Mouse (Mus musculus) heart, embryonic 13.5 days (tissue): ENCODE data around the gene Adamts10. TPM values are rescaled to one million over a fixed set of nuclear protein-coding genes. Genes with fewer than 3 reads are reported as not detected.

ENCODE experiments used
- ATAC-seq: fragments of 200-750 bp; cut with Nextera tagmentation; 2 replicates; pipeline ENCODE4 v1.8.0; 2017; ENCODE audit warnings: moderate TSS enrichment; ENCODE audit not compliant: insufficient number of reproducible peaks, low FRiP score, low TSS enrichment; ENCODE audit errors: extremely low read depth
- H3K27ac ChIP-seq: fragments of 300-500 bp; sonication (generic); replicated peaks from 2 replicates; pipeline ENCODE4 v1.5.1; 2015; ENCODE audit warnings: moderate library complexity, mild to moderate bottlenecking, inconsistent platforms
- H3K27me3 ChIP-seq: fragments of 300-500 bp; sonication (generic); replicated peaks from 2 replicates; pipeline ENCODE4 v1.6.1; 2015; ENCODE audit warnings: mild to moderate bottlenecking, inconsistent platforms
- H3K36me3 ChIP-seq: fragments of 300-500 bp; sonication (generic); 2 replicates; pipeline ENCODE4 v1.6.1; 2015; ENCODE audit warnings: mild to moderate bottlenecking, inconsistent platforms
- H3K4me1 ChIP-seq: fragments of 300-500 bp; sonication (generic); 2 replicates; pipeline ENCODE4 v1.6.1; 2015; ENCODE audit warnings: inconsistent platforms
- H3K4me2 ChIP-seq: fragments of 300-500 bp; sonication (generic); 2 replicates; pipeline ENCODE4 v1.6.1; 2015; ENCODE audit warnings: inconsistent platforms, mild to moderate bottlenecking, moderate library complexity
- H3K4me3 ChIP-seq: fragments of 300-500 bp; sonication (generic); 2 replicates; pipeline ENCODE4 v1.5.1; 2015; ENCODE audit warnings: moderate library complexity, mild to moderate bottlenecking, inconsistent platforms
- H3K9ac ChIP-seq: fragments of 300-500 bp; sonication (generic); 2 replicates; pipeline ENCODE4 v1.6.1; 2015; ENCODE audit warnings: inconsistent platforms, mild to moderate bottlenecking, moderate library complexity
- H3K9me3 ChIP-seq: fragments of 300-500 bp; sonication (generic); 2 replicates; pipeline ENCODE4 v1.6.1; 2016; ENCODE audit warnings: inconsistent platforms
- WGBS: fragments of 180-500 bp; shearing (Covaris S2); methylation state at CpG from one replicate; pipeline ENCODE4 v1.1.7; 2015; ENCODE audit warnings: mixed read lengths; 5-methylcytosine and 5-hydroxymethylcytosine counted together
- polyA plus RNA-seq: library from polyadenylated mRNA; unstranded; fragments of >200 nt; fragmentation: Nextera tagmentation; extraction: Ambion mirVana; gene quantifications from 2 replicates; pipeline ENCODE4 v1.2.1, GENCODE M21; 2015

The Adamts10 gene
- polyA plus RNA-seq, 1 experiment from 2014 or later, result 39.3 TPM

DNA sequence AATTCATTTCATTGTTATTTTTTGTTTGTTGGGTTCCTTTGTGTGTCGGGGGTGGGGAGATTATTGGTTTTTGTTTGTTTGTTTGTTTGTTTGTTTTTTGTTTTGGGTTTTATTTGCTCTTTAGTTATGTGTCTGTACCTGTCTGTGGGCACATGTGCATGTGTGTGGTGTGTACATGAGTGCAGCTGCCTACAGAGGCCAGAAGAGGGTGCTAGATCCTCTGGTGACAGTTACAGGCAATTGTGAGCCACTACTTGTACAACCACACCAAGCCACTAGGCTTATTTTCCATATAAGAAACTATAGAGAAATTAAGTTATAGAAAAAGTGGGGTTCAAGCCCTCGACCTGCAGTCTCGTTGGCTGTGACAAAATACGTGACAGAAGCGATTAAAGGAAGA lies 10.1 kb upstream of the Adamts10 start:
- no peak overlapping the region for H3K9ac ChIP-seq
- no peak overlapping the region for H3K4me2 ChIP-seq
- H3K4me3 ChIP-seq, result no peak overlapping the region
- no peaks in the 10 kb centered on the region for H3K9me3 ChIP-seq
- peaks cover 12% of the 10 kb centered on the region for H3K4me1 ChIP-seq
- WGBS, result 64% methylated on average over 5 of the region's 5 CpGs
- H3K27me3 ChIP-seq, result no peaks in the 10 kb centered on the region
- ATAC-seq, result no peak
- H3K36me3 ChIP-seq, result no peaks in the 10 kb centered on the region
- H3K27ac ChIP-seq, result no peak overlapping the region

DNA sequence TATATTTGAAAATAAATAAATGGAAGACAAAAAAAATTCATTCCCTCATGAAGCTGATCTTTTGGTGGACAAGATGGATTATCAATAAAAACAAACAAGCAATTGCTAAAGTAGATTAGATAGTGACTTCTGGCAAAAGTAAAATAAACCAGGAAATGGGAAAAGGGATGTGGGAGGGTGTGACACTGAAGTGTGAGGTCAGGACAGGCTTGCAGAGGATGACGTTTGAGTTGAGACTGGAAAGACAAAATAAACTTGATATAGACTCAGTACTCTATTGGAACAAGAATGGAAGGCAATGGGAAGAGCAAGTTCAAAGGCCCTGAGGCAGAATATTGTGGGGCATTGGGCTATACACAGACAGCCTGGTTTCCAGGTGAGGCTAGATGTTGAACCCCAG lies 3.6 kb upstream of the Adamts10 start:
- Histone ChIP-seq H3K36me3 (no peaks in the 10 kb centered on the region), H3K4me3 (no peak overlapping the region), H3K27me3 (no peaks in the 10 kb centered on the region), H3K4me1 (peaks cover 27% of the 10 kb centered on the region), H3K4me2 (no peak overlapping the region), H3K27ac (no peak overlapping the region; the same call in 1 of the 2 replicates), H3K9ac (no peak overlapping the region), H3K9me3 (no peaks in the 10 kb centered on the region)
- 15% methylated on average over 1 of the region's 1 CpGs for WGBS
- ATAC-seq, result no peak

DNA sequence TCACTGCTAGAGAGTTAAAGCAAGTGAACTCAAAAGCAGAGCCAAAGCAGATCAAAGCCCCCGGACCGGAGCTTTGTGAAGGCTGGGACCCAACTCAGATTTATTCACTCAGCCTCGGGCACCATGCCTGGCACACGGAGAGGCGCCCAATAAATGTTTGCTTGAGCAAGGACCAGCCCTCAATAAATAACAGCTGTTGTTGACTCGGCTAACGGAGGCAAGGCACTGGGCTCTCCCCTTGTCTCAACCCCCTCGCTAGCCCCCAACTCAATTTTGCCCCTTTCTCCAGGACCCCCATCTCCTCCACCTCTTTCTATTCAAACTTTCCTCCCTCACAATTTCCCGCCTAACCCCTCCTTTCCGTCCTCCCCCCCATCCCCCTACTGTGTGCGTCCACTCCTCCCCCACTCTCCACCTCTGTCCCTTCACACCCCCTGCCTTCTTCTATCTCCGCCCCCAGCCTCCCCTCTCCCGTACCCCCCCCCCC lies 530 bp upstream of the Adamts10 start:
- H3K27ac ChIP-seq, result peak overlapping the region; percentile 77
- H3K4me3 ChIP-seq, result peak overlapping the region; percentile 76
- H3K4me2 ChIP-seq, result peak overlapping the region; percentile 83
- H3K27me3 ChIP-seq, result no peaks in the 10 kb centered on the region
- no peaks in the 10 kb centered on the region for H3K9me3 ChIP-seq
- peaks cover 40% of the 10 kb centered on the region for H3K4me1 ChIP-seq
- no peak for ATAC-seq
- H3K36me3 ChIP-seq, result peaks cover 8% of the 10 kb centered on the region
- peak overlapping the region; percentile 90 for H3K9ac ChIP-seq
- WGBS, result 11% methylated on average over 13 of the region's 13 CpGs

GRCm38 (mm10) chr17:33524806-33525373 lies 886 bp downstream of the Adamts10 start:
- Histone ChIP-seq H3K9me3 (no peaks in the 10 kb centered on the region), H3K4me1 (peaks cover 37% of the 10 kb centered on the region), H3K36me3 (peaks cover 23% of the 10 kb centered on the region), H3K4me2 (peak overlapping the region; percentile 83), H3K27ac (peak overlapping the region; percentile 77), H3K9ac (peak overlapping the region; percentile 90), H3K27me3 (no peaks in the 10 kb centered on the region), H3K4me3 (peak overlapping the region; percentile 76)
- WGBS, result 35% methylated on average over 2 of the region's 2 CpGs
- ATAC-seq, result no peak

DNA sequence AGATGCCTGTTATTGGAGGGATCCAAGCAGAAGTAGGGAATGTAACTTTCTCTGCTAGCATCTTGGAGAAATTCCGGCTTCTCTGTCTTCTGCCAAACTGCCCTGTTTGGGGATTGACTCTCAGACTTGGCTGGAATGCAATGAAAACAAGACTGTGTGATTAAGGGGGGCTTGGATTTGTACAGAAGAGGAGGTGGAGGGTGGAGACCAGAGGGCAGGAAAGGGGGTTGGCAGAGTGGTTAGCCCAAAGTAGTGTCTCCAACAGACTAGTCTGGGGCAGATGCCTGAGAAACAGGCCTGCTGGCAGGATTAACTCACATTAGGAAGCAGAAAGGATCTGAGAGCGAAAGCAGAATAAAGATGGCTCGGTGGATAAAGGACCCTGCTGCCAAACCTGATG lies 2.5 kb downstream of the Adamts10 start:
- H3K4me2 ChIP-seq, result peak overlapping the region; percentile 83
- ATAC-seq, result no peak
- H3K4me1 ChIP-seq, result peaks cover 32% of the 10 kb centered on the region
- no peaks in the 10 kb centered on the region for H3K27me3 ChIP-seq
- WGBS, result 57% methylated on average over 3 of the region's 3 CpGs
- no peaks in the 10 kb centered on the region for H3K9me3 ChIP-seq
- 0 out of 2 replicates have a peak overlapping the region, but pooled peaks have one; percentile 0 for H3K9ac ChIP-seq
- H3K27ac ChIP-seq, result peak overlapping the region; percentile 77
- peaks cover 39% of the 10 kb centered on the region for H3K36me3 ChIP-seq
- peak overlapping the region; percentile 76; the same call in 1 of the 2 replicates for H3K4me3 ChIP-seq

DNA sequence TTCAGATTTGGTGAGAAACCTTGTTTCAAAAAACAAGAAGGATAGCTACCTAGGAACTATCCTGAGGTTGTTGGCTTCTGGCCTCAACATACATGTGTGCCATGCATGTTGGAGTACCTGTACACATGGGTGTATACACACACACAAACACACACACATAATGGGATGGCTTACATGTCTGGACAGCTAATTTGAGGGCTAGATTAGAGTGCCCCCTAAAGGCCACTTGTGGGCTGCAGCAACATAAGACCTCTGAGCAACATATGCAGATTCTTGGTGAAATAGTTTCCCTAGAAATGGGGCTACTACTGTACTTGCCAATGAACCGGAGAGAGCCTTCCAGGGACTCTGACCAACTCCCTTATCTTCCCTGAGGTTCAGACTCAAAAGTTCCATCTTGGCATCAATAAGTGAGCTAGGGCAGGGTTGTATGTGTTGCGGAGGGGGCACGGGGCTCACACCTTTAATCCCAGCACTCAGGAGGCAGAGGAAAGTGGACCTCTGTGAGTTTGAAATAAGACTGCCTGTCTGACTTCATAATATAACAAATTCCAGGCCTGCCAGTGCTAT lies 15.2 kb downstream of the Adamts10 start:
- Histone ChIP-seq H3K36me3 (peaks cover 78% of the 10 kb centered on the region), H3K4me1 (no peaks in the 10 kb centered on the region)

DNA sequence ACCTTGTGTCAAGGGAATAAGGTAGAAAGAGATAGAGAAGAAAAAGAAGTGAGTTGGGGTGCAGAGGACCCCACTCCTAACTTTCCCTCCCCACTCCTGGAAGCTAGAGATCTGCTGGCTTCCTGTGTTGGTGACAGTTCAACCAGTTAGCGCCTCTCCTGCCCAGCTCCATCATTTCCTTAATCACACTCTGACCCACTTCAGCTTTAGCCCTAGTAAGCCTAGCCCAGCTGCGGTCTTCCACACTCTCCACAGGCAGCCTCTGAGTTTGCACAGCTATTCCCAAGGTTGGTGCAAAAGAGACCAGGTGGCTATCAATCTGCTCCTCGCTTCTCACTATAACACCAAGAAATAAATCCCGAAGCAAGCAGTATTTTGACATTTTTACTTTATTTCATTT lies 15.9 kb downstream of the Adamts10 start:
- no peak overlapping the region for H3K27ac ChIP-seq
- no peak for ATAC-seq
- H3K9me3 ChIP-seq, result no peaks in the 10 kb centered on the region
- 84% methylated on average over 4 of the region's 4 CpGs for WGBS
- H3K9ac ChIP-seq, result no peak overlapping the region
- no peak overlapping the region for H3K4me3 ChIP-seq
- no peaks in the 10 kb centered on the region for H3K4me1 ChIP-seq
- H3K36me3 ChIP-seq, result peaks cover 78% of the 10 kb centered on the region
- no peaks in the 10 kb centered on the region for H3K27me3 ChIP-seq
- no peak overlapping the region for H3K4me2 ChIP-seq

More for the DNA sequence above, 15.2 kb downstream of the Adamts10 start:
- Histone ChIP-seq H3K27me3 (no peaks in the 10 kb centered on the region), H3K4me2 (no peak overlapping the region), H3K9ac (no peak overlapping the region), H3K4me3 (no peak overlapping the region), H3K9me3 (no peaks in the 10 kb centered on the region), H3K27ac (no peak overlapping the region)
- ATAC-seq, result no peak
- 80% methylated on average over 3 of the region's 3 CpGs for WGBS

GRCm38 (mm10) chr17:33549212-33549611 lies 25.2 kb downstream of the Adamts10 start:
- H3K4me2 ChIP-seq, result no peak overlapping the region

DNA sequence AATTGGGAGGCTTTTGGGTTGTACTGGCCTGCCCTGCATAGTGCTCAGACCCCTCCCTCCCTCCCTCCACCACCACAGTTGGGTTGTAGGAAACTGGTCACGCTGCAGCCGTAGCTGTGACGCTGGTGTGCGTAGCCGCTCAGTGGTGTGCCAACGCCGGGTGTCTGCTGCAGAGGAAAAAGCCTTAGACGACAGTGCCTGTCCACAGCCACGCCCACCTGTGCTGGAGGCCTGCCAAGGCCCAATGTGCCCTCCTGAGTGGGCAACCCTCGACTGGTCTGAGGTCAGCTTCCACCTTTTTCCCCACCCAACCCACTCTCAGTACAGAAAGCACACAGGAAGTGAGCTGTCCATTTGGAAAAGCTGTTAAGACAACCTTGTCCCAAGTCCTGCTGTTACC lies 26.4 kb downstream of the Adamts10 start:
- 75% methylated on average over 10 of the region's 10 CpGs for WGBS
- H3K4me1 ChIP-seq, result no peaks in the 10 kb centered on the region
- no peak overlapping the region for H3K9ac ChIP-seq
- H3K36me3 ChIP-seq, result peaks cover 86% of the 10 kb centered on the region
- no peak overlapping the region for H3K4me3 ChIP-seq
- H3K27ac ChIP-seq, result no peak overlapping the region
- ATAC-seq, result no peak
- H3K4me2 ChIP-seq, result no peak overlapping the region
- H3K27me3 ChIP-seq, result no peaks in the 10 kb centered on the region
- H3K9me3 ChIP-seq, result no peaks in the 10 kb centered on the region

More at GRCm38 (mm10) chr17:33549212-33549611, 25.2 kb downstream of the Adamts10 start:
- Histone ChIP-seq H3K36me3 (peaks cover 98% of the 10 kb centered on the region), H3K9ac (no peak overlapping the region), H3K4me1 (no peaks in the 10 kb centered on the region), H3K4me3 (no peak overlapping the region), H3K27me3 (no peaks in the 10 kb centered on the region), H3K9me3 (no peaks in the 10 kb centered on the region), H3K27ac (no peak overlapping the region)
- ATAC-seq, result no peak
- WGBS, result 86% methylated on average over 6 of the region's 6 CpGs

DNA sequence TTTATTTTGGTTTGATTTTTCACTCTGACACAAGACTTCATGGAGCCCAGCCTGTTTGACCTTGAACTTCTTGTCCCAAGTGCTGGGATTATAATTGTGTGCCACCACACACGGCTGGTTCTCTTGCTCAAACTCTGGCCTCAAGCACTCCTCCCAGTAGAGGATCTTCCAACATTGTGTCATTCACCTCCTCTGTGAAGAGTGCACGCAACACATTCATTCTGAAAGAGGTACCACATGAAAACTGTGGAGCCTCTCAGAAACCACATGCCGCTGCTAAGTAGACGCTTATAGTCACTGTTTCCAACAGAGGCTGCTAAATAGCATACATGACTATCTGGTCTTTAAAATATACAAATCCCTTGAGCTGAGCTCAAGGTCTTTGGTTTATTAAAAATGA lies 28.1 kb downstream of the Adamts10 start:
- H3K36me3 ChIP-seq, result peaks cover 69% of the 10 kb centered on the region
- 83% methylated on average over 4 of the region's 4 CpGs for WGBS

DNA sequence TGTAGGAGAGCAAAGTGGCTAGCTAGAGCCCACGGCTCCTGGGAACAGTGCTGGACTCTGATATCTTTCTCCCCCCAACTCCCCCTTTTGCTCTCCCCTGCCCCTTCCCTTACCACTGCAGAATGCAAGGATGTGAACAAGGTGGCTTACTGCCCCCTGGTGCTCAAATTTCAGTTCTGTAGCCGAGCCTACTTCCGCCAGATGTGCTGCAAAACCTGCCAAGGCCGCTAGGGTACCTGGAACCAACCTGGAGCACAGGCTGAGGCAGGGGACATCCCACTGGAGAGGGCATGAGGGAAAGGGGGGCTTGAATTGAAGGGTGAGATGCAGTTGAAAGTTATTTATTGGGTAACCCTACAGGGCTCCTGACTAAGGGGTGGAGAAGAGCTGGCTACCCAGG lies 29.0 kb downstream of the Adamts10 start:
- Histone ChIP-seq H3K36me3 (peaks cover 61% of the 10 kb centered on the region), H3K4me2 (no peak overlapping the region), H3K9me3 (no peaks in the 10 kb centered on the region), H3K27ac (no peak overlapping the region), H3K27me3 (no peaks in the 10 kb centered on the region), H3K4me1 (no peaks in the 10 kb centered on the region), H3K4me3 (no peak overlapping the region), H3K9ac (no peak overlapping the region)
- WGBS, result 53% methylated on average over 4 of the region's 4 CpGs
- no peak for ATAC-seq

More for the DNA sequence above, 28.1 kb downstream of the Adamts10 start:
- H3K9me3 ChIP-seq, result no peaks in the 10 kb centered on the region
- H3K4me1 ChIP-seq, result no peaks in the 10 kb centered on the region
- no peaks in the 10 kb centered on the region for H3K27me3 ChIP-seq
- no peak for ATAC-seq
- H3K27ac ChIP-seq, result no peak overlapping the region
- H3K4me2 ChIP-seq, result no peak overlapping the region
- H3K4me3 ChIP-seq, result no peak overlapping the region
- no peak overlapping the region for H3K9ac ChIP-seq

DNA sequence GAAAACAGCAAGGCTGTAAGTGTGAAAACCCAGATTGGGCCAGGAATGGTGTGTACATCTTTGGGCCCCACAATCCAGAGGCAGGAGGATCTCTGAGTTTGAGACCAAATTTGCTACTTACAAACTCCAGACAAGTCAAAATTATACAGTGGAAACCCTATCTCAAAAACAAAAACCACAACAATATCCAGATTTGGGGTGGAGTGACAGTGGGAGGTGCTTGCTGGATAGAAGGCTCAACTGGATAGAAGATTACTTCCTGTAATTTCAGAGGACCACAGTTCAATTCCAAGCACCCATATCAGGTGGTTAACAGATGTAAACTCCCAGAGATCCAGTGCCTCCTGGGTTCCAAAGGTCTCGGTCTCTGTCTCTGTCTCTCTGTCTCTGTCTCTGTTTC lies 30.5 kb downstream of the Adamts10 start:
- ATAC-seq, result no peak
- 95% methylated on average over 1 of the region's 1 CpGs for WGBS
- no peak overlapping the region for H3K4me2 ChIP-seq
- H3K4me1 ChIP-seq, result no peaks in the 10 kb centered on the region
- no peak overlapping the region for H3K27ac ChIP-seq
- no peak overlapping the region for H3K4me3 ChIP-seq
- H3K27me3 ChIP-seq, result no peaks in the 10 kb centered on the region
- H3K36me3 ChIP-seq, result peaks cover 45% of the 10 kb centered on the region
- H3K9ac ChIP-seq, result no peak overlapping the region
- H3K9me3 ChIP-seq, result no peaks in the 10 kb centered on the region
